Mouse (Mus musculus): Measurements from ENCODE around the gene Mrps7. TPM values are rescaled to one million over a fixed set of nuclear protein-coding genes. Genes with fewer than 3 reads are reported as not detected.
A peak's percentile ranks its signal among the peaks of the same experiment; 100 is the strongest.

Gene Mrps7
- polyA plus RNA-seq, 1 experiment, result 53.1 TPM

- peak overlapping the region; percentile 1; the same call in 1 of the 2 replicates for H3K27ac ChIP-seq (ENCODE audit: insufficient read depth, low read depth, low read length)
- no peaks in the 10 kb centered on the region; the same call in 1 of the 2 replicates for H3K36me3 ChIP-seq (ENCODE audit: control insufficient read depth, insufficient read depth, low read length)
- no peak for TF ChIP-seq CTCF (conservative IDR thresholded peaks at IDR 0.05; ENCODE audit: insufficient read depth, insufficient read length, low read depth, low read length)
- no peak for TF ChIP-seq POLR2A (IDR thresholded peaks at IDR 0.05; ENCODE audit: low read depth, low read length)
- peaks cover 35% of the 10 kb centered on the region for H3K4me1 ChIP-seq (ENCODE audit: control insufficient read depth, insufficient read depth, low read length)
- H3K4me3 ChIP-seq (ENCODE audit: insufficient read depth, low read depth, low read length), result no peak overlapping the region
- no peak for DNase-seq
- H3K27me3 ChIP-seq (replicated peaks; ENCODE audit: control insufficient read depth, insufficient read depth, low read length), result no peaks in the 10 kb centered on the region
- 55% methylated on average over 10 of the region's 10 CpGs for WGBS
Observed at GRCm38 (mm10) chr11:115614346-115615107, 10.8 kb downstream of the Mrps7 start.

- H3K27ac ChIP-seq (ENCODE audit: insufficient read depth, low read depth, low read length), result peak overlapping the region; percentile 53
- DNase-seq, result peak; percentile 50
Observed at GRCm38 (mm10) chr11:115615108-115615825, 11.5 kb downstream of the Mrps7 start.

GRCm38 (mm10) chr11:115615875-115616274, 12.2 kb downstream of the Mrps7 start:
- H3K36me3 ChIP-seq (ENCODE audit: control insufficient read depth, insufficient read depth, low read length), result peaks cover 2% of the 10 kb centered on the region
- no peaks in the 10 kb centered on the region for H3K27me3 ChIP-seq (replicated peaks; ENCODE audit: control insufficient read depth, insufficient read depth, low read length)
- H3K27ac ChIP-seq (ENCODE audit: insufficient read depth, low read depth, low read length), result peak overlapping the region; percentile 53
- DNase-seq, result peak; percentile 72
- H3K4me3 ChIP-seq (ENCODE audit: insufficient read depth, low read depth, low read length), result no peak overlapping the region
- TF ChIP-seq POLR2A (IDR thresholded peaks at IDR 0.05; ENCODE audit: low read depth, low read length) (no peak), CTCF (conservative IDR thresholded peaks at IDR 0.05; ENCODE audit: insufficient read depth, insufficient read length, low read depth, low read length) (no peak)
- 48% methylated on average over 6 of the region's 6 CpGs for WGBS
- H3K4me1 ChIP-seq (ENCODE audit: control insufficient read depth, insufficient read depth, low read length), result peaks cover 35% of the 10 kb centered on the region

More at GRCm38 (mm10) chr11:115615108-115615825, 11.5 kb downstream of the Mrps7 start:
- peaks cover 35% of the 10 kb centered on the region for H3K4me1 ChIP-seq (ENCODE audit: control insufficient read depth, insufficient read depth, low read length)
- TF ChIP-seq CTCF (conservative IDR thresholded peaks at IDR 0.05; ENCODE audit: insufficient read depth, insufficient read length, low read depth, low read length) (no peak), POLR2A (IDR thresholded peaks at IDR 0.05; ENCODE audit: low read depth, low read length) (no peak)
- H3K27me3 ChIP-seq (replicated peaks; ENCODE audit: control insufficient read depth, insufficient read depth, low read length), result no peaks in the 10 kb centered on the region
- H3K36me3 ChIP-seq (ENCODE audit: control insufficient read depth, insufficient read depth, low read length), result no peaks in the 10 kb centered on the region; the same call in 1 of the 2 replicates
- H3K4me3 ChIP-seq (ENCODE audit: insufficient read depth, low read depth, low read length), result no peak overlapping the region
- 54% methylated on average over 15 of the region's 15 CpGs for WGBS

GRCm38 (mm10) chr11:115616371-115616770, 12.6 kb downstream of the Mrps7 start:
- Histone ChIP-seq H3K4me1 (ENCODE audit: control insufficient read depth, insufficient read depth, low read length) (peaks cover 31% of the 10 kb centered on the region), H3K27me3 (replicated peaks; ENCODE audit: control insufficient read depth, insufficient read depth, low read length) (no peaks in the 10 kb centered on the region), H3K27ac (ENCODE audit: insufficient read depth, low read depth, low read length) (peak overlapping the region; percentile 52), H3K4me3 (ENCODE audit: insufficient read depth, low read depth, low read length) (no peak overlapping the region), H3K36me3 (ENCODE audit: control insufficient read depth, insufficient read depth, low read length) (peaks cover 2% of the 10 kb centered on the region)
- DNase-seq, result no peak
- WGBS, result 78% methylated on average over 7 of the region's 7 CpGs
- TF ChIP-seq CTCF (conservative IDR thresholded peaks at IDR 0.05; ENCODE audit: insufficient read depth, insufficient read length, low read depth, low read length) (no peak), POLR2A (IDR thresholded peaks at IDR 0.05; ENCODE audit: low read depth, low read length) (no peak)

GRCm38 (mm10) chr11:115616893-115617292, 13.2 kb downstream of the Mrps7 start:
- peak; percentile 81 for DNase-seq
- peaks cover 2% of the 10 kb centered on the region for H3K36me3 ChIP-seq (ENCODE audit: control insufficient read depth, insufficient read depth, low read length)
- WGBS, result 61% methylated on average over 6 of the region's 6 CpGs

GRCm38 (mm10) chr11:115618001-115618400, 14.3 kb downstream of the Mrps7 start:
- Histone ChIP-seq H3K36me3 (ENCODE audit: control insufficient read depth, insufficient read depth, low read length) (peaks cover 2% of the 10 kb centered on the region), H3K4me1 (ENCODE audit: control insufficient read depth, insufficient read depth, low read length) (peaks cover 26% of the 10 kb centered on the region), H3K27me3 (replicated peaks; ENCODE audit: control insufficient read depth, insufficient read depth, low read length) (no peaks in the 10 kb centered on the region), H3K27ac (ENCODE audit: insufficient read depth, low read depth, low read length) (0 out of 2 replicates have a peak overlapping the region, but pooled peaks have one; percentile 6), H3K4me3 (ENCODE audit: insufficient read depth, low read depth, low read length) (no peak overlapping the region)
- peak; percentile 85 for DNase-seq
- 35% methylated on average over 2 of the region's 2 CpGs for WGBS
- TF ChIP-seq POLR2A (IDR thresholded peaks at IDR 0.05; ENCODE audit: low read depth, low read length), result no peak
- 0 out of 2 replicates have a peak, but pooled peaks have one; percentile 16 for TF ChIP-seq CTCF (conservative IDR thresholded peaks at IDR 0.05; ENCODE audit: insufficient read depth, insufficient read length, low read depth, low read length)

More at GRCm38 (mm10) chr11:115616893-115617292, 13.2 kb downstream of the Mrps7 start:
- H3K4me3 ChIP-seq (ENCODE audit: insufficient read depth, low read depth, low read length), result no peak overlapping the region
- no peaks in the 10 kb centered on the region for H3K27me3 ChIP-seq (replicated peaks; ENCODE audit: control insufficient read depth, insufficient read depth, low read length)
- H3K4me1 ChIP-seq (ENCODE audit: control insufficient read depth, insufficient read depth, low read length), result peaks cover 26% of the 10 kb centered on the region
- peak overlapping the region; percentile 52; the same call in 1 of the 2 replicates for H3K27ac ChIP-seq (ENCODE audit: insufficient read depth, low read depth, low read length)
- no peak for TF ChIP-seq CTCF (conservative IDR thresholded peaks at IDR 0.05; ENCODE audit: insufficient read depth, insufficient read length, low read depth, low read length)
- no peak for TF ChIP-seq POLR2A (IDR thresholded peaks at IDR 0.05; ENCODE audit: low read depth, low read length)

Data from kidney, adult 2 months (tissue).